Mouse (Mus musculus): ENCODE measurements around the gene Il5.

Il5 gene

GRCm38 (mm10) chr11:53720715-53721114, at the start of gene Il5:
Il5 (plus strand) TSS chr11:53720794.
- no peak for DNase-seq (ENCODE audit: low read depth)

- DNase-seq (ENCODE audit: low read depth): no peak
Measured at GRCm38 (mm10) chr11:53671414-53671813, 49.2 kb upstream of the Il5 start.

- DNase-seq (ENCODE audit: low read depth): no peak
Measured at GRCm38 (mm10) chr11:53680141-53680540, 40.5 kb upstream of the Il5 start.

- no peak for DNase-seq (ENCODE audit: low read depth)
Measured at GRCm38 (mm10) chr11:53681686-53682085, 38.9 kb upstream of the Il5 start.

- no peak for DNase-seq (ENCODE audit: low read depth)
Measured at GRCm38 (mm10) chr11:53682170-53682569, 38.4 kb upstream of the Il5 start.

GRCm38 (mm10) chr11:53682994-53683530, 37.5 kb upstream of the Il5 start:
- DNase-seq (ENCODE audit: low read depth): peak; percentile 19

- DNase-seq (ENCODE audit: low read depth): no peak
Measured at GRCm38 (mm10) chr11:53691979-53692378, 28.6 kb upstream of the Il5 start.

GRCm38 (mm10) chr11:53698521-53698920, 22.1 kb upstream of the Il5 start:
- no peak for DNase-seq (ENCODE audit: low read depth)

GRCm38 (mm10) chr11:53699351-53699750, 21.2 kb upstream of the Il5 start:
- no peak for DNase-seq (ENCODE audit: low read depth)

GRCm38 (mm10) chr11:53706236-53706933, 14.2 kb upstream of the Il5 start:
- peak; percentile 60 for DNase-seq (ENCODE audit: low read depth)

- peak; percentile 95 for DNase-seq (ENCODE audit: low read depth)
Measured at GRCm38 (mm10) chr11:53706934-53707717, 13.5 kb upstream of the Il5 start, which contains the start of gene Rad50. Rad50 (minus strand) TSS chr11:53707319.

- DNase-seq (ENCODE audit: low read depth): no peak
Measured at GRCm38 (mm10) chr11:53707718-53708009, 12.9 kb upstream of the Il5 start.

GRCm38 (mm10) chr11:53719701-53720100, 893 bp upstream of the Il5 start:
- no peak for DNase-seq (ENCODE audit: low read depth)

- no peak for DNase-seq (ENCODE audit: low read depth)
Measured at GRCm38 (mm10) chr11:53731457-53731856, 10.9 kb downstream of the Il5 start.

GRCm38 (mm10) chr11:53732244-53732643, 11.7 kb downstream of the Il5 start:
- peak; percentile 24 for DNase-seq (ENCODE audit: low read depth)

GRCm38 (mm10) chr11:53733824-53734223, 13.2 kb downstream of the Il5 start:
- DNase-seq (ENCODE audit: low read depth): peak; percentile 61

GRCm38 (mm10) chr11:53734431-53734830, 13.8 kb downstream of the Il5 start:
- peak; percentile 54 for DNase-seq (ENCODE audit: low read depth)

GRCm38 (mm10) chr11:53734970-53735681, 14.5 kb downstream of the Il5 start:
- no peak for DNase-seq (ENCODE audit: low read depth)

GRCm38 (mm10) chr11:53735682-53736245, 15.2 kb downstream of the Il5 start:
- DNase-seq (ENCODE audit: low read depth): peak; percentile 91

- DNase-seq (ENCODE audit: low read depth): peak; percentile 98
Measured at GRCm38 (mm10) chr11:53736771-53737572, 16.4 kb downstream of the Il5 start.

GRCm38 (mm10) chr11:53737573-53737946, 17.0 kb downstream of the Il5 start:
- DNase-seq (ENCODE audit: low read depth): peak; percentile 85

Measured in 416B (cell line).